Mouse (Mus musculus) CH12.LX (cell line): ENCODE data around the gene Scml4.

Experiments
- CTCF ChIP-seq, 2 experiments: IDR thresholded peaks in 1 of 2; conservative IDR thresholded peaks in 1 of 2; 2 replicates each; pipeline ENCODE4 v1.5.1; 2011 to 2012; ENCODE audit warnings: low read depth in 2 of 2, low read length in 2 of 2, improper control_type of control experiment in 1 of 2, inconsistent platforms in 1 of 2, mild to moderate bottlenecking in 1 of 2, moderate library complexity in 1 of 2
- MXI1 ChIP-seq: IDR thresholded peaks from 2 replicates; pipeline ENCODE4 v1.6.1; 2011; ENCODE audit warnings: mild to moderate bottlenecking, low read depth, low read length, improper control_type of control experiment

- TF ChIP-seq MXI1 (no peak), CTCF (conservative IDR thresholded peaks at IDR 0.05 in 1 of 2, IDR thresholded peaks at IDR 0.05 in 1 of 2; ENCODE audit: low read depth in 2 of 2, low read length in 2 of 2) (no peak)
Measured at GRCm38 (mm10) chr10:42872269-42873010, 12.3 kb downstream of the Scml4 start.
